ENCODE assay signal across 9 mouse cellular contexts in the genomic region with DNA sequence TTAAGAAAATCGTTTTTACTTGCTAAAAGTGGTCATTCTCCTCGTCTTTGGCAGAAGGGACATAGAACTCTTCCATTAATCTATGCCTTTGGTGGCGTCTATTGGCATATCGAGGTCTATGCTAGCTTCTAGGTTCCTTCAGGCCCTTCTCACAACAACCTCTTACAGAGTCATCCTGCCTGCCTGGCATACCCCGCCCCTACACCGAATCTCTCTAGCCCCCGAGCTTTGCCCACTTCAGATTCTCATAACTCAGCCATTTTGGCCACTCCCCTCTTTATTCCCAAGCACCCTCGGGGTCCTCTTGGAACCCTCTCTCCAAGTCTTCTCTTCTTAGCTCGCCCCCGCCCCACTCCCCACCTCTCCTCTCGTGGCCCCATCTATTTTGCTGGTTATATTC. TPM values are rescaled to one million over a fixed set of nuclear protein-coding genes. Genes with fewer than 3 reads are reported as not detected.
DNase-seq lines count a peak whose midpoint lies in the region; ATAC-seq and TF ChIP-seq lines count a peak whose summit lies in the region.
"Had no signal": no experiment of that assay in that cellular context is flagged by ENCODE, and none has a peak within 500 bp of the region (broad histone marks: within the 10 kb centered on the region; RNA-seq: fewer than 3 reads in every experiment).

No protein-coding gene starts in this region.

- H3K27ac ChIP-seq in gastrocnemius, adult 2 months, result peak overlapping the region; percentile 83
- no peak overlapping the region for H3K27ac ChIP-seq in spleen, adult 2 months (ENCODE audit: insufficient read depth, low read length)
- H3K27ac ChIP-seq in forebrain, embryonic 14.5 days (ENCODE audit: low read depth, low read length), result peak overlapping the region; percentile 63; the same call in 1 of the 2 replicates
- peak overlapping the region; percentile 74; the same call in 1 of the 2 replicates for H3K27ac ChIP-seq in liver, embryonic 15.5 days (replicated peaks)
- no peak overlapping the region for H3K27ac ChIP-seq in stomach, embryonic 16.5 days (ENCODE audit: low read length)

- intact Hi-C loops in gastrocnemius, adult 2 months (cut with DNase I), result no loop called here

- peaks cover 5% of the 10 kb centered on the region; the same call in 1 of the 2 replicates for H3K4me1 ChIP-seq in spleen, adult 2 months (ENCODE audit: control insufficient read depth, insufficient read depth, insufficient read length)
- H3K4me1 ChIP-seq in forebrain, embryonic 14.5 days (ENCODE audit: control insufficient read depth, insufficient read depth, low read length), result peaks cover 3% of the 10 kb centered on the region; the same call in 1 of the 2 replicates
- peaks cover 29% of the 10 kb centered on the region for H3K4me1 ChIP-seq in liver, embryonic 15.5 days (replicated peaks)
- H3K4me1 ChIP-seq in stomach, embryonic 16.5 days (ENCODE audit: control insufficient read depth, insufficient read depth, low read length), result no peaks in the 10 kb centered on the region

- H3K27me3 ChIP-seq in spleen, adult 2 months (ENCODE audit: control insufficient read depth, insufficient read depth, low read length), result no peaks in the 10 kb centered on the region; the same call in 1 of the 2 replicates
- H3K27me3 ChIP-seq in forebrain, embryonic 14.5 days (replicated peaks; ENCODE audit: control insufficient read depth, insufficient read depth, low read length), result no peaks in the 10 kb centered on the region
- H3K27me3 ChIP-seq in liver, embryonic 15.5 days, result 0 out of 2 replicates have a peak, but pooled peaks cover 8% of the 10 kb centered on the region
- H3K27me3 ChIP-seq in stomach, embryonic 16.5 days (ENCODE audit: control insufficient read depth, insufficient read depth, low read length), result no peaks in the 10 kb centered on the region

- H3K9me3 ChIP-seq in forebrain, embryonic 14.5 days (replicated peaks; ENCODE audit: control insufficient read depth, low read length), result no peaks in the 10 kb centered on the region
- H3K9me3 ChIP-seq in liver, embryonic 15.5 days (replicated peaks), result no peaks in the 10 kb centered on the region
- no peaks in the 10 kb centered on the region for H3K9me3 ChIP-seq in stomach, embryonic 16.5 days (replicated peaks; ENCODE audit: control insufficient read depth, low read length)

- TF ChIP-seq POLR2A in spleen, adult 2 months (IDR thresholded peaks at IDR 0.05; ENCODE audit: low read depth, low read length), result no peak

- TF ChIP-seq CTCF in gastrocnemius, adult 2 months (IDR thresholded peaks at IDR 0.05), result no peak
- no peak for TF ChIP-seq CTCF in spleen, adult 2 months (IDR thresholded peaks at IDR 0.05; ENCODE audit: extremely low read depth, insufficient read depth, insufficient read length, insufficient replicate concordance)

- H3K4me3 ChIP-seq in gastrocnemius, adult 2 months, result peak overlapping the region; percentile 81
- peak overlapping the region; percentile 95 for H3K4me3 ChIP-seq in spleen, adult 2 months (ENCODE audit: extremely low read depth, insufficient read depth, insufficient read length)
- peak overlapping the region; percentile 55 for H3K4me3 ChIP-seq in forebrain, embryonic 14.5 days (ENCODE audit: low read depth, low read length)
- H3K4me3 ChIP-seq in liver, embryonic 15.5 days (replicated peaks), result peak overlapping the region; percentile 88
- peak overlapping the region; percentile 79 for H3K4me3 ChIP-seq in stomach, embryonic 16.5 days (replicated peaks; ENCODE audit: low read length)

- peaks cover 5% of the 10 kb centered on the region for H3K36me3 ChIP-seq in spleen, adult 2 months (ENCODE audit: control insufficient read depth, insufficient read depth, low read length)
- peaks cover 15% of the 10 kb centered on the region for H3K36me3 ChIP-seq in forebrain, embryonic 14.5 days (ENCODE audit: control insufficient read depth, insufficient read depth, low read length)
- peaks cover 29% of the 10 kb centered on the region for H3K36me3 ChIP-seq in liver, embryonic 15.5 days (replicated peaks)
- H3K36me3 ChIP-seq in stomach, embryonic 16.5 days (ENCODE audit: control insufficient read depth, insufficient read depth, low read length), result no peaks in the 10 kb centered on the region; the same call in 1 of the 2 replicates

- DNase-seq in gastrocnemius, adult 2 months, result no peak
- no peak for DNase-seq in gastrocnemius, postnatal 25 days
- DNase-seq in spleen, adult 2 months (ENCODE audit: low read depth in 1 of 2, low spot score in 2 of 2), result no peak
- no peak for DNase-seq in spleen, postnatal 4 days (ENCODE audit: low spot score in 2 of 2)
- DNase-seq in forebrain, embryonic 14.5 days (ENCODE audit: low spot score), result peak; percentile 30
- DNase-seq in gastrocnemius, postnatal 4 days (ENCODE audit: low spot score in 2 of 2), result no peak

- H3K4me2 ChIP-seq in forebrain, embryonic 14.5 days (ENCODE audit: low read length), result peak overlapping the region; percentile 79
- H3K4me2 ChIP-seq in liver, embryonic 15.5 days, result peak overlapping the region; percentile 86
- H3K4me2 ChIP-seq in stomach, embryonic 16.5 days (ENCODE audit: low read depth, low read length), result peak overlapping the region; percentile 82

- ATAC-seq in forebrain, embryonic 14.5 days, result peak; percentile 71
- ATAC-seq in liver, embryonic 15.5 days (ENCODE audit: insufficient read depth), result peak; percentile 40; the same call in 1 of the 2 replicates
- peak; percentile 41; the same call in 1 of the 2 replicates for ATAC-seq in stomach, embryonic 16.5 days (ENCODE audit: insufficient read depth, low FRiP score)

- 14% methylated on average over 11 of the region's 11 CpGs for WGBS in spleen, adult 2 months
- WGBS in forebrain, embryonic 14.5 days, result 6% methylated on average over 11 of the region's 11 CpGs
- WGBS in liver, embryonic 15.5 days (ENCODE audit: insufficient replicate concordance), result 7% methylated on average over 11 of the region's 11 CpGs
- WGBS in stomach, embryonic 16.5 days, result 6% methylated on average over 11 of the region's 11 CpGs

- peak overlapping the region; percentile 74 for H3K9ac ChIP-seq in forebrain, embryonic 14.5 days (ENCODE audit: low read length)
- peak overlapping the region; percentile 89 for H3K9ac ChIP-seq in liver, embryonic 15.5 days
- peak overlapping the region; percentile 90 for H3K9ac ChIP-seq in stomach, embryonic 16.5 days (ENCODE audit: low read length)

RNA-seq across cellular contexts. Expression of a gene that starts 0.5 kb away (rescaled TPM):
- total RNA-seq in gastrocnemius, adult 2 months (2021), result 1 to 10 TPM; 3.7 to 4.2 TPM
- 1 to 10 TPM; 3.5 to 5.1 TPM for total RNA-seq in gastrocnemius, postnatal 25 days (2021)
- 13.3 and 18.5 TPM in 2 replicates for polyA plus RNA-seq in spleen, adult 2 months (2012; rRNA removed)
- 32.9 and 35.8 TPM in 2 replicates for polyA plus RNA-seq in forebrain, embryonic 14.5 days (2014; fragmentation: Nextera tagmentation; extraction: Ambion mirVana)
- 31.5 and 36.9 TPM in 2 replicates for polyA plus RNA-seq in liver, embryonic 15.5 days (2015; fragmentation: Nextera tagmentation; extraction: Ambion mirVana)
- polyA plus RNA-seq in stomach, embryonic 16.5 days (2015; fragmentation: Nextera tagmentation; extraction: Ambion mirVana), result 36.9 and 41.7 TPM in 2 replicates
- total RNA-seq in gastrocnemius, postnatal 4 days (2021), result 10 to 100 TPM in 1 of 2 experiments, 1 to 10 TPM in 1; 7.1 to 10.4 TPM

RNA-seq across cellular contexts. Expression of a gene that starts 6.1 kb away (rescaled TPM):
- total RNA-seq in gastrocnemius, adult 2 months (2021), result 1 to 10 TPM; 2.7 to 4.9 TPM
- total RNA-seq in gastrocnemius, postnatal 25 days (2021), result 1 to 10 TPM; 2.3 to 3.4 TPM
- not detected in 2 replicates for polyA plus RNA-seq in spleen, adult 2 months (2012; rRNA removed)
- polyA plus RNA-seq in forebrain, embryonic 14.5 days (2014; fragmentation: Nextera tagmentation; extraction: Ambion mirVana), result not detected in 2 replicates
- polyA plus RNA-seq in liver, embryonic 15.5 days (2015; fragmentation: Nextera tagmentation; extraction: Ambion mirVana), result not detected in 2 replicates
- polyA plus RNA-seq in stomach, embryonic 16.5 days (2015; fragmentation: Nextera tagmentation; extraction: Ambion mirVana), result not detected in 2 replicates
- total RNA-seq in gastrocnemius, postnatal 4 days (2021), result not detected
- polyA plus RNA-seq: large intestine, adult 2 months had no signal

RNA-seq across cellular contexts. Expression of a gene that starts 15.2 kb away (rescaled TPM):
- 10 to 100 TPM; 37.4 to 38.3 TPM for total RNA-seq in gastrocnemius, adult 2 months (2021)
- 10 to 100 TPM; 37.2 to 40.1 TPM for total RNA-seq in gastrocnemius, postnatal 25 days (2021)
- polyA plus RNA-seq in spleen, adult 2 months (2012; rRNA removed), result 56.5 and 74.5 TPM in 2 replicates
- 120 and 133 TPM in 2 replicates for polyA plus RNA-seq in forebrain, embryonic 14.5 days (2014; fragmentation: Nextera tagmentation; extraction: Ambion mirVana)
- polyA plus RNA-seq in liver, embryonic 15.5 days (2015; fragmentation: Nextera tagmentation; extraction: Ambion mirVana), result 49.4 and 54.0 TPM in 2 replicates
- polyA plus RNA-seq in stomach, embryonic 16.5 days (2015; fragmentation: Nextera tagmentation; extraction: Ambion mirVana), result 78.5 and 83.7 TPM in 2 replicates
- total RNA-seq in gastrocnemius, postnatal 4 days (2021), result 10 to 100 TPM; 54.6 to 56.2 TPM

RNA-seq across cellular contexts. Expression of a gene that starts 29.7 kb away (rescaled TPM):
- total RNA-seq in gastrocnemius, adult 2 months (2021), result not detected
- total RNA-seq in gastrocnemius, postnatal 25 days (2021), result not detected
- polyA plus RNA-seq in spleen, adult 2 months (2012; rRNA removed), result not detected in 2 replicates
- not detected in 2 replicates for polyA plus RNA-seq in forebrain, embryonic 14.5 days (2014; fragmentation: Nextera tagmentation; extraction: Ambion mirVana)
- not detected in 2 replicates for polyA plus RNA-seq in liver, embryonic 15.5 days (2015; fragmentation: Nextera tagmentation; extraction: Ambion mirVana)
- 0.13 TPM in 1 of 2 replicates, not detected in the other for polyA plus RNA-seq in stomach, embryonic 16.5 days (2015; fragmentation: Nextera tagmentation; extraction: Ambion mirVana)
- total RNA-seq in gastrocnemius, postnatal 4 days (2021), result not detected
- polyA plus RNA-seq: large intestine, adult 2 months had no signal

RNA-seq across cellular contexts. Expression of a gene that starts 33.4 kb away (rescaled TPM):
- not detected for total RNA-seq in gastrocnemius, adult 2 months (2021)
- not detected for total RNA-seq in gastrocnemius, postnatal 25 days (2021)
- 0.41 and 0.63 TPM in 2 replicates for polyA plus RNA-seq in spleen, adult 2 months (2012; rRNA removed)
- polyA plus RNA-seq in forebrain, embryonic 14.5 days (2014; fragmentation: Nextera tagmentation; extraction: Ambion mirVana), result not detected in 2 replicates
- polyA plus RNA-seq in liver, embryonic 15.5 days (2015; fragmentation: Nextera tagmentation; extraction: Ambion mirVana), result 0.48 and 0.99 TPM in 2 replicates
- polyA plus RNA-seq in stomach, embryonic 16.5 days (2015; fragmentation: Nextera tagmentation; extraction: Ambion mirVana), result 5.5 and 6.2 TPM in 2 replicates
- not detected for total RNA-seq in gastrocnemius, postnatal 4 days (2021)

Comparison
In these comparisons a context has a peak if more than half of its experiments do, and no peak if none do; other contexts are left out.
1. H3K27ac ChIP-seq: peak in gastrocnemius, adult 2 months (single experiment), forebrain, embryonic 14.5 days (single experiment) and liver, embryonic 15.5 days (single experiment); none in spleen, adult 2 months (single experiment) and stomach, embryonic 16.5 days (single experiment).
2. Peak in every context shown above with its lines, with median percentiles within 50 percentile points of each other: H3K4me3 ChIP-seq, ATAC-seq, H3K4me2 ChIP-seq and H3K9ac ChIP-seq.